Mouse (Mus musculus) megakaryocyte, adult 5-6 weeks (primary cell): Measurements from ENCODE around the gene Inf2. TPM values are rescaled to one million over a fixed set of nuclear protein-coding genes. Genes with fewer than 3 reads are reported as not detected.

Experiments
- ATAC-seq: 2 replicates; pipeline ENCODE4 v1.8.0; 2016; ENCODE audit warnings: mild to moderate bottlenecking, inconsistent platforms; ENCODE audit not compliant: poor library complexity, severe bottlenecking
- total RNA-seq, 2 experiments: library from RNA; stranded (forward) in 1 of 2; stranded (reverse) in 1 of 2; fragments of 153-499, 151-499 nt in 1 of 2; fragments of 221-1000, 200-1000 nt in 1 of 2; gene quantifications; 2 replicates each; pipeline versions ENCODE4 v1.2.3 to v1.2.4; 2015 to 2017

Gene Inf2
- 28.0 and 34.3 TPM in 2 replicates for total RNA-seq (2015)
- total RNA-seq (2017) = 9.9 and 13.3 TPM in 2 replicates

- ATAC-seq = peak; percentile 65
These were observed at the start of gene Inf2 for GRCm38 (mm10) chr12:112588426-112589256. Inf2 (plus strand) TSS chr12:112588784.

GRCm38 (mm10) chr12:112539466-112539965 is 49.1 kb upstream of the Inf2 start:
- ATAC-seq = no peak

GRCm38 (mm10) chr12:112540321-112540720 is 48.3 kb upstream of the Inf2 start:
- no peak for ATAC-seq

GRCm38 (mm10) chr12:112541483-112542091 is 47.0 kb upstream of the Inf2 start:
- no peak for ATAC-seq

- no peak for ATAC-seq
These were observed 46.2 kb upstream of the Inf2 start for GRCm38 (mm10) chr12:112542257-112542919.

- peak; percentile 94 for ATAC-seq
These were observed 45.7 kb upstream of the Inf2 start for GRCm38 (mm10) chr12:112542920-112543300.

GRCm38 (mm10) chr12:112543941-112544340 is 44.6 kb upstream of the Inf2 start:
- no peak for ATAC-seq

- ATAC-seq = no peak
These were observed 43.5 kb upstream of the Inf2 start for GRCm38 (mm10) chr12:112544946-112545701.

- ATAC-seq = no peak
These were observed 42.5 kb upstream of the Inf2 start for GRCm38 (mm10) chr12:112546110-112546509.

- no peak for ATAC-seq
These were observed 39.3 kb upstream of the Inf2 start for GRCm38 (mm10) chr12:112549287-112549686.

GRCm38 (mm10) chr12:112551861-112552375 is 36.7 kb upstream of the Inf2 start:
- ATAC-seq = peak; percentile 100

- ATAC-seq = no peak
These were observed 36.1 kb upstream of the Inf2 start for GRCm38 (mm10) chr12:112552520-112552919.

GRCm38 (mm10) chr12:112554900-112555299 is 33.7 kb upstream of the Inf2 start:
- ATAC-seq = no peak

- no peak for ATAC-seq
These were observed 32.0 kb upstream of the Inf2 start for GRCm38 (mm10) chr12:112556531-112557060.

GRCm38 (mm10) chr12:112557219-112557618 is 31.4 kb upstream of the Inf2 start:
- no peak for ATAC-seq

- no peak for ATAC-seq
These were observed 29.4 kb upstream of the Inf2 start for GRCm38 (mm10) chr12:112559231-112559630.

- no peak for ATAC-seq
These were observed 28.9 kb upstream of the Inf2 start for GRCm38 (mm10) chr12:112559671-112560070.

GRCm38 (mm10) chr12:112560176-112560797 is 28.3 kb upstream of the Inf2 start:
- ATAC-seq = no peak

- ATAC-seq = no peak
These were observed 27.4 kb upstream of the Inf2 start for GRCm38 (mm10) chr12:112561163-112561562.

- ATAC-seq = no peak
These were observed 26.1 kb upstream of the Inf2 start for GRCm38 (mm10) chr12:112562462-112562861.
